Mouse (Mus musculus) MEL (cell line): ENCODE data around the gene U2af1l4. TPM values are rescaled to one million over a fixed set of nuclear protein-coding genes. Genes with fewer than 3 reads are reported as not detected.

Experiments used
- DNase-seq: peaks from one replicate; pipeline ENCODE4 v3.0.0; 2011; ENCODE audit warnings: low read depth, low spot score
- H3K27ac ChIP-seq: 2 replicates; pipeline ENCODE4 v1.5.1; 2012; ENCODE audit warnings: low read depth, mild to moderate bottlenecking, control low read depth, low read length, moderate library complexity; ENCODE audit not compliant: control insufficient read depth
- H3K27me3 ChIP-seq, 2 experiments: fragments of 150-350 bp in 1 of 2; sonication (generic) in 1 of 2; 2 replicates each; pipeline ENCODE4 v1.6.1; 2012; ENCODE audit warnings: low read length in 2 of 2, mild to moderate bottlenecking in 2 of 2, improper control_type of control experiment in 1 of 2, moderate library complexity in 1 of 2; ENCODE audit not compliant: insufficient read depth in 2 of 2, control insufficient read depth in 1 of 2
- H3K36me3 ChIP-seq, 2 experiments: 2 replicates each; pipeline ENCODE4 v1.6.1; 2012 to 2014; ENCODE audit warnings: low read length in 2 of 2, improper control_type of control experiment in 1 of 2, inconsistent platforms in 1 of 2, mild to moderate bottlenecking in 1 of 2; ENCODE audit not compliant: insufficient read depth in 2 of 2, control insufficient read depth in 1 of 2
- H3K4me1 ChIP-seq, 2 experiments: fragments of 150-350 bp in 1 of 2; sonication (generic) in 1 of 2; 2 replicates each; pipeline ENCODE4 v1.6.1; 2012; ENCODE audit warnings: low read length in 2 of 2, improper control_type of control experiment in 1 of 2, mild to moderate bottlenecking in 1 of 2; ENCODE audit not compliant: insufficient read depth in 2 of 2, control insufficient read depth in 1 of 2
- H3K4me3 ChIP-seq, 2 experiments: fragments of 150-350 bp in 1 of 2; sonication (generic) in 1 of 2; 2 replicates each; pipeline ENCODE4 v1.5.1; 2012; ENCODE audit warnings: low read depth in 2 of 2, low read length in 2 of 2, mild to moderate bottlenecking in 2 of 2, moderate library complexity in 2 of 2, control low read depth in 1 of 2, improper control_type of control experiment in 1 of 2; ENCODE audit not compliant: control insufficient read depth in 1 of 2, insufficient read depth in 1 of 2
- H3K79me2 ChIP-seq: 2 replicates; pipeline ENCODE4 v1.6.1; 2012; ENCODE audit warnings: mild to moderate bottlenecking, low read length, moderate library complexity; ENCODE audit not compliant: control insufficient read depth, poor library complexity, insufficient read depth
- H3K9ac ChIP-seq: 2 replicates; pipeline ENCODE4 v1.6.1; 2012; ENCODE audit warnings: low read depth, mild to moderate bottlenecking, control low read depth, low read length, moderate library complexity; ENCODE audit not compliant: control insufficient read depth, poor library complexity, severe bottlenecking
- H3K9me3 ChIP-seq: fragments of 150-350 bp; sonication (generic); replicated peaks from 2 replicates; pipeline ENCODE4 v1.6.1; 2012; ENCODE audit warnings: mild to moderate bottlenecking, low read length, improper control_type of control experiment, moderate library complexity; ENCODE audit not compliant: insufficient read depth
- BHLHE40 ChIP-seq: IDR thresholded peaks from 2 replicates; pipeline ENCODE4 v1.6.1; 2012; ENCODE audit warnings: low read depth, mild to moderate bottlenecking, inconsistent platforms, low read length, improper control_type of control experiment, borderline replicate concordance
- CHD1 ChIP-seq: IDR thresholded peaks from 2 replicates; pipeline ENCODE4 v1.6.1; 2012; ENCODE audit warnings: low read depth, mild to moderate bottlenecking, inconsistent platforms, low read length, improper control_type of control experiment
- CHD2 ChIP-seq: IDR thresholded peaks from 2 replicates; pipeline ENCODE4 v1.6.1; 2011; ENCODE audit warnings: low read length, improper control_type of control experiment
- ELF1 ChIP-seq: IDR thresholded peaks from 2 replicates; pipeline ENCODE4 v1.6.1; 2014; ENCODE audit warnings: low read depth, mild to moderate bottlenecking, inconsistent platforms, low read length, improper control_type of control experiment, moderate library complexity
- EP300 ChIP-seq, 2 experiments: IDR thresholded peaks; 2 replicates each; pipeline ENCODE4 v1.6.1; 2011; ENCODE audit warnings: improper control_type of control experiment in 2 of 2, low read length in 2 of 2, low read depth in 1 of 2, mild to moderate bottlenecking in 1 of 2
- ETS1 ChIP-seq: IDR thresholded peaks from 2 replicates; pipeline ENCODE4 v1.6.1; 2012; ENCODE audit warnings: low read depth, mild to moderate bottlenecking, inconsistent platforms, low read length, improper control_type of control experiment, moderate library complexity
- GABPA ChIP-seq: IDR thresholded peaks from 2 replicates; pipeline ENCODE4 v1.6.1; 2012; ENCODE audit warnings: low read depth, mild to moderate bottlenecking, inconsistent platforms, low read length, improper control_type of control experiment, moderate library complexity
- JUND ChIP-seq: IDR thresholded peaks from 2 replicates; pipeline ENCODE4 v1.6.1; 2011; ENCODE audit warnings: low read depth, mild to moderate bottlenecking, improper control_type of control experiment, low read length
- KAT2A ChIP-seq: conservative IDR thresholded peaks from 2 replicates; pipeline ENCODE4 v1.6.1; 2012; ENCODE audit warnings: low read depth, low read length, improper control_type of control experiment, inconsistent platforms
- MAFK ChIP-seq: IDR thresholded peaks from 2 replicates; pipeline ENCODE4 v1.6.1; 2011; ENCODE audit warnings: low read depth, mild to moderate bottlenecking, low read length, improper control_type of control experiment, borderline replicate concordance
- MAX ChIP-seq: IDR thresholded peaks from 2 replicates; pipeline ENCODE4 v1.6.1; 2011; ENCODE audit warnings: low read length, improper control_type of control experiment
- MAZ ChIP-seq: IDR thresholded peaks from 2 replicates; pipeline ENCODE4 v1.6.1; 2012; ENCODE audit warnings: low read depth, mild to moderate bottlenecking, inconsistent platforms, low read length, improper control_type of control experiment
- MEF2A ChIP-seq: IDR thresholded peaks from 2 replicates; pipeline ENCODE4 v1.6.1; 2014; ENCODE audit warnings: low read depth, mild to moderate bottlenecking, inconsistent platforms, low read length, improper control_type of control experiment; ENCODE audit not compliant: poor library complexity, insufficient replicate concordance, severe bottlenecking; ENCODE audit errors: extremely low read depth
- MYB ChIP-seq: IDR thresholded peaks from 2 replicates; pipeline ENCODE4 v1.6.1; 2011; ENCODE audit warnings: mild to moderate bottlenecking, low read depth, low read length, improper control_type of control experiment
- MYC ChIP-seq: IDR thresholded peaks from 2 replicates; pipeline ENCODE4 v1.6.1; 2011; ENCODE audit warnings: low read depth, mild to moderate bottlenecking, low read length, improper control_type of control experiment, moderate library complexity
- NELFE ChIP-seq: IDR thresholded peaks from 2 replicates; pipeline ENCODE4 v1.6.1; 2011; ENCODE audit warnings: low read depth, low read length, improper control_type of control experiment
- NRF1 ChIP-seq: IDR thresholded peaks from 2 replicates; pipeline ENCODE4 v1.6.1; 2014; ENCODE audit warnings: low read depth, mild to moderate bottlenecking, inconsistent platforms, low read length, improper control_type of control experiment, moderate library complexity; ENCODE audit not compliant: poor library complexity, insufficient read depth, severe bottlenecking
- POLR2A ChIP-seq, 2 experiments: IDR thresholded peaks; 2 replicates each; pipeline ENCODE4 v1.6.1; 2011 to 2012; ENCODE audit warnings: low read length in 2 of 2, mild to moderate bottlenecking in 2 of 2, control low read depth in 1 of 2, improper control_type of control experiment in 1 of 2, low read depth in 1 of 2, moderate library complexity in 1 of 2; ENCODE audit not compliant: control insufficient read depth in 1 of 2, insufficient read depth in 1 of 2, poor library complexity in 1 of 2
- POLR2AphosphoS2 ChIP-seq: IDR thresholded peaks from 2 replicates; pipeline ENCODE4 v1.6.1; 2011; ENCODE audit warnings: low read length, improper control_type of control experiment
- POLR2AphosphoS5 ChIP-seq: IDR thresholded peaks from 2 replicates; pipeline ENCODE4 v1.6.1; 2012; ENCODE audit warnings: low read depth, borderline replicate concordance, mild to moderate bottlenecking, inconsistent platforms, low read length, moderate library complexity, mixed read lengths
- SIN3A ChIP-seq: IDR thresholded peaks from 2 replicates; pipeline ENCODE4 v1.6.1; 2012; ENCODE audit warnings: low read length, improper control_type of control experiment, inconsistent platforms
- SMC3 ChIP-seq: IDR thresholded peaks from 2 replicates; pipeline ENCODE4 v1.6.1; 2011; ENCODE audit warnings: low read depth, low read length, improper control_type of control experiment
- TAL1 ChIP-seq: IDR thresholded peaks from 2 replicates; pipeline ENCODE4 v1.6.1; 2012; ENCODE audit warnings: mild to moderate bottlenecking, inconsistent platforms, low read length, moderate library complexity, mixed read lengths
- TBP ChIP-seq: IDR thresholded peaks from 2 replicates; pipeline ENCODE4 v1.8.0; 2011; ENCODE audit warnings: low read depth, low read length, improper control_type of control experiment
- TCF12 ChIP-seq: IDR thresholded peaks from 2 replicates; pipeline ENCODE4 v1.6.1; 2014; ENCODE audit warnings: low read depth, mild to moderate bottlenecking, inconsistent platforms, low read length, improper control_type of control experiment, moderate library complexity
- USF1 ChIP-seq: IDR thresholded peaks from 2 replicates; pipeline ENCODE4 v1.6.1; 2014; ENCODE audit warnings: low read depth, mild to moderate bottlenecking, inconsistent platforms, low read length, improper control_type of control experiment, moderate library complexity
- USF2 ChIP-seq, 2 experiments: IDR thresholded peaks; 2 replicates each; pipeline ENCODE4 v1.6.1; 2011 to 2012; ENCODE audit warnings: improper control_type of control experiment in 2 of 2, low read length in 2 of 2, borderline replicate concordance in 1 of 2, inconsistent platforms in 1 of 2, low read depth in 1 of 2, mild to moderate bottlenecking in 1 of 2; ENCODE audit not compliant: insufficient read depth in 1 of 2
- ZC3H11A ChIP-seq: IDR thresholded peaks from 2 replicates; pipeline ENCODE4 v1.6.1; 2012; ENCODE audit warnings: low read depth, mild to moderate bottlenecking, inconsistent platforms, low read length, improper control_type of control experiment
- ZKSCAN1 ChIP-seq: IDR thresholded peaks from 2 replicates; pipeline ENCODE4 v1.6.1; 2012; ENCODE audit warnings: low read depth, mild to moderate bottlenecking, inconsistent platforms, low read length, improper control_type of control experiment, moderate library complexity
- ZNF384 ChIP-seq: IDR thresholded peaks from 2 replicates; pipeline ENCODE4 v1.6.1; 2012; ENCODE audit warnings: low read depth, mild to moderate bottlenecking, inconsistent platforms, low read length, improper control_type of control experiment
- polyA plus RNA-seq, 2 experiments: library from polyadenylated mRNA; stranded (reverse) in 1 of 2; unstranded in 1 of 2; fragments of >175 nt in 1 of 2; fragments of >200 nt in 1 of 2; gene quantifications; 2 replicates each; pipeline versions ENCODE4 v1.2.1 to v1.2.4; 2012; ENCODE audit warnings: low replicate concordance in 2 of 2, low read depth in 1 of 2; ENCODE audit not compliant: insufficient read length in 2 of 2, insufficient read depth in 1 of 2, missing spikeins in 1 of 2
- total RNA-seq: library from RNA; depleted of rRNA; stranded (reverse); fragments of 300-350 nt; gene quantifications from 2 replicates; pipeline ENCODE4 v1.2.3, GENCODE M21; 2012

Gene U2af1l4
- total and polyA plus RNA-seq, 3 experiments, result 72.5 to 74.2 TPM; not detected in 1

- no peak for TF ChIP-seq POLR2AphosphoS5
- no peak for TF ChIP-seq NRF1
- TF ChIP-seq MAX, result peak; percentile 64
- TF ChIP-seq SMC3, result peak; percentile 26; the same call in 1 of the 2 replicates
- TF ChIP-seq USF1, result 0 out of 2 replicates have a peak, but pooled peaks have one; percentile 20
- TF ChIP-seq ZNF384, result peak; percentile 36; the same call in 1 of the 2 replicates
- TF ChIP-seq, all 39 proteins: peak for 14
Measured at GRCm38 (mm10) chr7:30551445-30552101, 11.5 kb upstream of the U2af1l4 start (continued).

GRCm38 (mm10) chr7:30552102-30553020, 10.7 kb upstream of the U2af1l4 start, which contains the start of the genes Hspb6 and Proser3:
TSS of gene Hspb6 (plus strand) at chr7:30552178.
TSS of gene Proser3 (minus strand) at chr7:30552299.
- Histone ChIP-seq H3K9ac (peak within 1 kb of the TSS; percentile 84), H3K79me2 (peaks cover 2% of the 10 kb centered on the region; the same call in 1 of the 2 replicates), H3K4me3 (peak within 1 kb of the TSS; percentile 71 to 78), H3K36me3 (peaks cover 0 to 5% of the 10 kb centered on the region in 2 experiments; a peak in 2 of 4 replicates), H3K9me3 (no peaks in the 10 kb centered on the region), H3K4me1 (peaks cover 0 to 5% of the 10 kb centered on the region in 2 experiments; a peak in 1 of 4 replicates), H3K27ac (peak within 1 kb of the TSS; percentile 93), H3K27me3 (no peaks in the 10 kb centered on the region)
- peak; percentile 99 for DNase-seq
- no peak for TF ChIP-seq MAFK
- TF ChIP-seq ZNF384, result no peak
- no peak for TF ChIP-seq ZC3H11A
- TF ChIP-seq JUND, result no peak
- TF ChIP-seq ZKSCAN1, result no peak
- TF ChIP-seq MAX, result peak; percentile 38; the same call in 1 of the 2 replicates
- TF ChIP-seq KAT2A, result no peak
- peak; percentile 40 for TF ChIP-seq TCF12
- TF ChIP-seq POLR2AphosphoS2, result peak; percentile 98
- TF ChIP-seq MYC, result no peak
- TF ChIP-seq TBP, result peak; percentile 97
- TF ChIP-seq BHLHE40, result no peak
- no peak for TF ChIP-seq MAZ
- TF ChIP-seq USF1, result no peak
- no peak for TF ChIP-seq MEF2A
- TF ChIP-seq NRF1, result no peak
- TF ChIP-seq ELF1, result peak; percentile 15; the same call in 1 of the 2 replicates
- TF ChIP-seq ETS1, result peak; percentile 27; the same call in 1 of the 2 replicates
- peak; percentile 28; the same call in 1 of the 2 replicates for TF ChIP-seq CHD2
- TF ChIP-seq SIN3A, result peak; percentile 54
- TF ChIP-seq USF2 (IDR thresholded peaks at IDR 0.05; ENCODE audit: borderline replicate concordance in 1 of 2, insufficient read depth in 1 of 2, low read depth in 1 of 2, low read length in 2 of 2), result no peak
- TF ChIP-seq EP300 (IDR thresholded peaks at IDR 0.05; ENCODE audit: low read depth in 1 of 2, low read length in 2 of 2), result no peak; a peak in 1 of 4 replicates
- no peak for TF ChIP-seq CHD1
- peak; percentile 99 for TF ChIP-seq NELFE
- no peak for TF ChIP-seq TAL1
- TF ChIP-seq POLR2AphosphoS5, result peak; percentile 92; the same call in 1 of the 2 replicates
- no peak for TF ChIP-seq MYB
- TF ChIP-seq POLR2A (IDR thresholded peaks at IDR 0.05; ENCODE audit: control insufficient read depth in 1 of 2, insufficient read depth in 1 of 2, low read depth in 1 of 2, low read length in 2 of 2, poor library complexity in 1 of 2), result peak; percentile 59 to 99
- no peak for TF ChIP-seq GABPA
